Mouse (Mus musculus) C2C12 (cell line): Measurements from ENCODE around the gene Hes2. TPM values are rescaled to one million over a fixed set of nuclear protein-coding genes. Genes with fewer than 3 reads are reported as not detected.

ENCODE experiments used
- H3K27me3 ChIP-seq: one replicate; pipeline ENCODE4 v1.6.1; 2011; ENCODE audit not compliant: control insufficient read depth, insufficient read depth, insufficient read length
- H3K36me3 ChIP-seq: one replicate; pipeline ENCODE4 v1.6.1; 2011; ENCODE audit not compliant: control insufficient read depth, insufficient read depth
- H3K4me3 ChIP-seq: one replicate; pipeline ENCODE4 v1.5.1; 2011; ENCODE audit warnings: mild to moderate bottlenecking, control low read depth; ENCODE audit not compliant: poor library complexity, insufficient read depth, severe bottlenecking
- H3K79me2 ChIP-seq: one replicate; pipeline ENCODE4 v1.6.1; 2011; ENCODE audit not compliant: control insufficient read depth, insufficient read depth
- H3K79me3 ChIP-seq: one replicate; pipeline ENCODE4 v1.6.1; 2011; ENCODE audit warnings: low read depth, control low read depth
- H3ac ChIP-seq: one replicate; pipeline ENCODE3; 2011; ENCODE audit warnings: low read depth; ENCODE audit not compliant: control insufficient read depth, insufficient read length
- CEBPB ChIP-seq: IDR thresholded peaks from one replicate; pipeline ENCODE4 v1.6.1; 2011; ENCODE audit warnings: low read depth, mild to moderate bottlenecking, control low read depth, moderate library complexity
- CTCF ChIP-seq: IDR thresholded peaks from one replicate; pipeline ENCODE4 v1.5.1; 2011; ENCODE audit not compliant: control insufficient read depth, insufficient read depth, insufficient read length
- FOSL1 ChIP-seq: IDR thresholded peaks from one replicate; pipeline ENCODE4 v1.8.0; 2011; ENCODE audit warnings: mild to moderate bottlenecking, low read length; ENCODE audit not compliant: poor library complexity, insufficient read depth, severe bottlenecking
- MAX ChIP-seq: IDR thresholded peaks from one replicate; pipeline ENCODE4 v1.6.1; 2011; ENCODE audit warnings: mild to moderate bottlenecking, control low read depth
- MYOD1 ChIP-seq: IDR thresholded peaks from one replicate; pipeline ENCODE4 v1.6.1; 2011; ENCODE audit warnings: low read depth; ENCODE audit not compliant: control insufficient read depth, insufficient read length
- MYOG ChIP-seq: IDR thresholded peaks from one replicate; pipeline ENCODE4 v1.6.1; 2011; ENCODE audit not compliant: control insufficient read depth, insufficient read length; ENCODE audit errors: extremely low read depth
- USF1 ChIP-seq: IDR thresholded peaks from one replicate; pipeline ENCODE4 v1.6.1; 2011; ENCODE audit warnings: low read depth, mild to moderate bottlenecking, control low read depth, moderate library complexity
- polyA plus RNA-seq: library from polyadenylated mRNA; unstranded; fragments of >200 nt; fragmentation: generic; extraction: Trizol; gene quantifications from one replicate; pipeline ENCODE4 v1.2.1, GENCODE M21; 2012; ENCODE audit warnings: missing spikeins

The Hes2 gene
- polyA plus RNA-seq, 1 experiment: not detected

DNA sequence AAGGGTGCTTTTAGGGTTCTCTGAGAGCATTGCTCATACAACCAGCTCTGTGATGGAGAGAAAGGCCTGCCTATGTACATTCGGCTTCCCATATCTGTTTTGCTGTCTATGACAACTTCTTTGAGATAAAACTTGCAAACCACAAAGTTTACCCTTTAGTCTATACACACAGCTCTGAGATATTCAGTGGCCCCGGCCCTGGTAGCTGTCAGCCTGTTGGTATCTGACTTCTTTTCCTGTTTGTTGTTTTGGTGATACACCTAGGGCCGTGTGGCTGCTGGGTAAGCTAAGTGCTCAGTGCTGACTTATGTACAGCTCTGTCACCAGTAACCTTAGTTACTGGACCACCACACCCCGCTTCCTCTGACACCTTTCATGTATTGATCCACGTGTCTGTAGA is 38.9 kb downstream of the Hes2 start:
- no peak for TF ChIP-seq CTCF
- no peak for TF ChIP-seq FOSL1
- TF ChIP-seq CEBPB: no peak
- no peak for TF ChIP-seq MYOG
- TF ChIP-seq MAX: no peak
- TF ChIP-seq MYOD1: no peak
- TF ChIP-seq USF1: no peak
- Histone ChIP-seq H3K36me3 (peaks cover 7% of the 10 kb centered on the region), H3K27me3 (no peaks in the 10 kb centered on the region)

DNA sequence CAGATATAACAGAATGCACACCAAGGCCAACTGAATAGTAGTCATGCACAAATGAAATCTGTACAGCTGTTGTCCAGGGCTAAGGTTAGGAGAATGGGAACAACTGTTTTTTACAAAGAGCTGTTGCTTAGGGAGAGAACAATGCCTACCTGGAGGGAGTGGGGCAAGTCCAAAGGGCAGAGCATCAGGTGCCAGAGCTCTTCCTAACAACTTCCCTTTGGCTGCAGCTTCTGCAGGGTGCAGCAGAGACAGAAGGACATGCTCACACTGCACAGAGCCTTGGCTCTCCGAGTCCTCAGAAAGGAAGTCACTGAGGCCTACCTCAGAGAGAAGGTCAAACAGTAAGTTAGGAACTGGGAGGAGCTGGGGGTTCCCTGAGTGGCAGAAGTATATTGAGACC is 41.0 kb downstream of the Hes2 start:
- H3ac ChIP-seq: no peak overlapping the region
- H3K79me2 ChIP-seq: peaks cover 100% of the 10 kb centered on the region
- H3K36me3 ChIP-seq: peaks cover 7% of the 10 kb centered on the region
- no peak for TF ChIP-seq CTCF
- TF ChIP-seq USF1: no peak
- H3K79me3 ChIP-seq: peaks cover 84% of the 10 kb centered on the region
- no peak overlapping the region for H3K4me3 ChIP-seq
- no peaks in the 10 kb centered on the region for H3K27me3 ChIP-seq

More for the DNA sequence above, 38.9 kb downstream of the Hes2 start:
- H3K79me3 ChIP-seq: peaks cover 89% of the 10 kb centered on the region
- peaks cover 100% of the 10 kb centered on the region for H3K79me2 ChIP-seq
- no peak overlapping the region for H3ac ChIP-seq
- no peak overlapping the region for H3K4me3 ChIP-seq

DNA sequence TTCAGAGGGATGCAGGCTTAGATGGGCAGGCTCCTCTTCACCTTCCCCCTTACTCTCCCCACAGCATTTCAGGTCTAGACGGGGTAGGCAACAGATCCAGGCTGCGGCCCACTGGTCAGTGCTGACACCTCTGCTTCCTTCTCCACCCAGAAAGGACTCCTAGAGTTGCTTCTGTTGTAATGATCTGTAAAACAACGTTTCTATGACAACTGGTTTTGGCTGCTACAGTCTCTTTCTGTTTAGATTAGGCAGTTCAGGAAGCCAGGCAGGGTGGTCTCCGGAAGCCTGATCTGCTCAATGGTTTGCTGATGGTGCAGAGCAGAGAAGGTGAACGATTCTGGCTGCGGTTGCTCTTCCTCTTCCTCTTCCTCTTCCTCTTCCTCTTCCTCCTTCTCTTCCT is 42.8 kb downstream of the Hes2 start:
- Histone ChIP-seq H3ac (no peak overlapping the region), H3K36me3 (peaks cover 7% of the 10 kb centered on the region), H3K27me3 (no peaks in the 10 kb centered on the region), H3K79me2 (peaks cover 100% of the 10 kb centered on the region), H3K79me3 (peaks cover 84% of the 10 kb centered on the region), H3K4me3 (no peak overlapping the region)
- TF ChIP-seq MYOD1 (no peak), MYOG (no peak), FOSL1 (no peak), USF1 (no peak), CTCF (no peak), MAX (no peak), CEBPB (no peak)

DNA sequence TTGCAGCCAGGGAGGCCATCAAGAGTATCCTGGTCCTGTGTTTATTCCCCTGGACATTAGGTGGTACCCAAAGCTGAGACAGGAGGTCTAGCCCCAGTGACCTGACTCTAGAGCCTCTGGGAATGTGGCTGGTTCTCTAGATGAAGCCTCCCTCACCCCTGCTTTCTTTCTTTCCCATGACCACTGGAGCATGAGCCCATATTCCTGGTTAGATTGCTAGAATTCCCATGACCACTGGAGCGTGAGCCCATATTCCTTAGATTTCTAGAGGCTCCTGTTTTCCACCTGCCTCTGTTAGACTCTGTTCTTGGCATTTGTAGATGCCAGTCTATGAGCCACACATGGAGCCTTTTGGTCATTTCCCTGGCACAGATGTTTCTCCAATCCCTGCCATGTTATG is 43.8 kb downstream of the Hes2 start:
- TF ChIP-seq FOSL1 (no peak), MYOG (no peak), CTCF (no peak), USF1 (no peak), CEBPB (no peak), MYOD1 (no peak), MAX (no peak)
- Histone ChIP-seq H3K79me3 (peaks cover 83% of the 10 kb centered on the region), H3K4me3 (no peak overlapping the region)

DNA sequence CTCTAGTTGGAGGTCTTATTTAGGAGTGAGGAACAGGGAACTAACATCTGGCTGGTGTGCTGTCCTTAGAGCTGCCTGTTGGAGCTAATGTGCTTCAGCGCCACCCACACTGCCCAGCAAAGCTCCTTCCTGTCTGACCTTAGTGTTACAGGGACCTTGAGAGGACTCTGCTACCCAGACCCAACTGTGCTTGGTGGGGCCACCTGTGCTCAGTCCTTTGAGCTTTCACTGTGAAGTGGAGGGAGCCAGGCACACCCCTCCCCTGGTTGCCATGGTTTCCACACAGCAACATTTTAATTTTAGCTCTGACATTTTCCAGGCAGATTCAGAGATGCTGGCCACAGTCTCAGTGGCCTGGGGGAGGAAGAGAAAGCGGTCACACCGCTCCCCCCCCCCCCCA is 44.2 kb downstream of the Hes2 start:
- Histone ChIP-seq H3K36me3 (peaks cover 5% of the 10 kb centered on the region), H3K4me3 (no peak overlapping the region), H3ac (no peak overlapping the region), H3K79me2 (peaks cover 100% of the 10 kb centered on the region), H3K27me3 (no peaks in the 10 kb centered on the region), H3K79me3 (peaks cover 82% of the 10 kb centered on the region)
- no peak for TF ChIP-seq USF1

More for the DNA sequence above, 43.8 kb downstream of the Hes2 start:
- H3K27me3 ChIP-seq: no peaks in the 10 kb centered on the region
- no peak overlapping the region for H3ac ChIP-seq
- peaks cover 100% of the 10 kb centered on the region for H3K79me2 ChIP-seq
- H3K36me3 ChIP-seq: peaks cover 4% of the 10 kb centered on the region

DNA sequence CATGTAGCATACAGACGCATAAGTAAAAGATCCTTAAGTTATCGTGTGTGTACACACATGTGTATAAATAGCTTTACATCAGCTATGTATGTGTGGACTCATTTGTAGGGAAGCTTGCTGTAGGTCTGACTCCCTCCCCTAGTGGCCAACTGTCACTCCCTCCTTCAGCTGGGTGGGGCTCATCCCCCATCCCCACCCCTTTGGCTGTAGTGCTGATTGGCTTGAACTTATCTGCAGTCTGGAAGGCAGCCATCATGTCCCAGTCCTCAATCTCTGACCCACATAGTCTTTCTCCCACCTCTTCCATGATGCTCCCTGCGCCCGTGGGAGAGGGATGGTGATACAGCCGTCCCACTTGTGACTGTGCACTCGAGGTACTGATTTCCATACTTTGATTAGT is 46.0 kb downstream of the Hes2 start:
- Histone ChIP-seq H3K79me2 (peaks cover 93% of the 10 kb centered on the region), H3K27me3 (no peaks in the 10 kb centered on the region), H3K4me3 (no peak overlapping the region), H3K79me3 (peaks cover 73% of the 10 kb centered on the region), H3ac (no peak overlapping the region), H3K36me3 (peaks cover 11% of the 10 kb centered on the region)
- TF ChIP-seq CEBPB (no peak), FOSL1 (no peak), CTCF (no peak), MYOD1 (no peak), USF1 (no peak), MYOG (no peak), MAX (no peak)

DNA sequence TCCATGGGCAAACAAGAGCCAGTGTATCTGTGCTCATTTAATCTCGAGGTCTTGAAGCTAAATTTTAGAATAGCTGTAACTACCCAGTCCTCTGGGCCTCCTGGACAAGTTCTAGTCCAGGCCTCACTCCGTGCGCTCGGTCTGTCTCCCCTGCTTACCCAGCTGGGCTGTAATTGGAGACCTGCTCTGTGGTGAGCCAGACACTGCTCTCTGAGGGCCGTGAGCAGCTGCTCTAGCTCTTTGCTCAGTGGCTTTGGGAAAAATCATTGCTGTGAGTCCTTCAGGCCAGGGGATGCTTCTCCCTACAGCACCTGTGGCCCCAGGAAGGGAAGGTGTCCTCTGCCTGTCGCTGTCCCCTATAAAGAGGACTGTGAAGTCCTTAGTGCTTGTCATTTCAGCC is 47.5 kb downstream of the Hes2 start:
- TF ChIP-seq USF1 (no peak), MYOD1 (peak; percentile 83), CEBPB (no peak), FOSL1 (no peak)
- H3K36me3 ChIP-seq: peaks cover 19% of the 10 kb centered on the region
- no peak overlapping the region for H3ac ChIP-seq
- peaks cover 58% of the 10 kb centered on the region for H3K79me3 ChIP-seq
- H3K4me3 ChIP-seq: no peak overlapping the region
- peaks cover 83% of the 10 kb centered on the region for H3K79me2 ChIP-seq
- no peaks in the 10 kb centered on the region for H3K27me3 ChIP-seq
